Mouse (Mus musculus): ENCODE measurements at regions not wholly inside any gene's neighbourhood (a gene's known extent, or its start where the extent isn't known, plus 50 kb on each side); places are given as distances from the start of the nearest gene placed in this dataset.
"Not testable (repeated sequence)": the region's sequence is repeated elsewhere in the genome, so short reads cannot be mapped to it uniquely, and the experiment has no call there.

DNA sequence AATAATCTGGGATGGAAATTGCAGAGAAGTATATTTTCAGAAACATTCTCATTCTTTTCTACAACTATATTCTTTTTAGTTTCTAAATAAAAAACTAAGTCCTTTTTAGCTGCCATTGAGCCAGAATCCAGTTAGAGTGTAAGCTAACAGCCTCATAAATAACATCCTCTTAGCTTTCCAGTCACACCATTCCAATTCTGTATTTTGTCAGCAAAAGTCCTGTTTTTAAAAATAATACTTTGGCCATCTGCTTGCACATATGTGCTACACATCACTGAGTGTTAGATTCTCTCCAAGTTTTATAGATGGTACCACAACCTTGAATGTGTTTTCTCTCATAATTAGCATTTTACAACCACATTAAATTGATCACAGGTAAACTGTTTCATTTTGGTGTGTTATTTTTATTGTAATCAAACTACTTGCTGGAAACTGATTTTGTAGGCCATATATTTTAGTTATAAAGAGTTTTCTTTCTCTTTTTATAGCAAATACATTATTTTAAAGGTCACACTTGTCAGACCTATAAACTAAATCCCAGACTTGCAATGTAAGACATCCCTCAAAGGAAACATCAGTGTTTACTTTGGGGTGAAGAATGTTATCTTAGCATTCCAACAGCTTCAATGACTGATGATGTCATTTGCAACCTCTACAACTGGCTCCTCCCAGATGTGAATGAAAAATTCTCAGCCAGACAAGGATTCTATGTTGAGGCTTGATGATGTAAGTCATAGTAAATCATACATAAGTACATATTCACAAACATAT is 1878.9 kb upstream of the Flrt2 start:
- no peak for TF ChIP-seq CTCF (conservative IDR thresholded peaks at IDR 0.05)
- no peak overlapping the region for H3K4me3 ChIP-seq
- DNase-seq (ENCODE audit: low spot score in 2 of 2) = peak in 1 of 2 experiments; percentile 3
- no peak overlapping the region for H3K27ac ChIP-seq

DNA sequence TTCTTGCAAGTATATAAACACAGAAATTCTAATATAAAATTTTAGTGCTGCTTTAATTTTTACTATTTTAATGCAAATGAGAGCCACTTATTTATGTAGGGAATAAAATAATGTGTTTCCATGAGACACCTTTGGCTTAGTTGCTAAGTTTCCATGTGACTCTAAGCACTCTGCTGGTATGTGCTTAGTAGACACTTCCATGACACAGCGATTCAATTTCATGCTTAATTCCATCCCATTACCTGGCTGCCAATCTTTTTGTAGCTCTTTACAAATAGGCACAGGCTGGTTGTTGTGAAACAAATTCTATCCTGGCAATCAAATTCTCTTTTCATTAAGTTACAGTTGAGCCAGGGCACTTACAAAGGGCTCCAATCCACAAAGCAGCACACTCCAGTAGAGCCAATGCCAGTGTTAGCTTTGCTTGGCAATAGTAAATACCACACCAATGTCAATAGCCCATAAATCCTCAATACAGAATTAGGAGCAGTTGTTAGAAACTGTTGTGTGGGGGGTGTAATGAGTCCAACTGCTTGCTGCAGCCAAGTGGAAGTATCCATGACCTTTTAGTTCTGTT is 1841.0 kb upstream of the Flrt2 start:
- no peak for TF ChIP-seq CTCF (conservative IDR thresholded peaks at IDR 0.05)
- no peak for DNase-seq (ENCODE audit: low spot score in 2 of 2)

GRCm38 (mm10) chr12:93851660-93852059 is 1840.4 kb upstream of the Flrt2 start:
- no peak for DNase-seq (ENCODE audit: low spot score in 2 of 2)
- Histone ChIP-seq H3K27ac (no peak overlapping the region), H3K4me3 (no peak overlapping the region)
- TF ChIP-seq CTCF (conservative IDR thresholded peaks at IDR 0.05) = no peak

More for the DNA sequence above, 1841.0 kb upstream of the Flrt2 start:
- H3K27ac ChIP-seq = no peak overlapping the region
- no peak overlapping the region for H3K4me3 ChIP-seq

DNA sequence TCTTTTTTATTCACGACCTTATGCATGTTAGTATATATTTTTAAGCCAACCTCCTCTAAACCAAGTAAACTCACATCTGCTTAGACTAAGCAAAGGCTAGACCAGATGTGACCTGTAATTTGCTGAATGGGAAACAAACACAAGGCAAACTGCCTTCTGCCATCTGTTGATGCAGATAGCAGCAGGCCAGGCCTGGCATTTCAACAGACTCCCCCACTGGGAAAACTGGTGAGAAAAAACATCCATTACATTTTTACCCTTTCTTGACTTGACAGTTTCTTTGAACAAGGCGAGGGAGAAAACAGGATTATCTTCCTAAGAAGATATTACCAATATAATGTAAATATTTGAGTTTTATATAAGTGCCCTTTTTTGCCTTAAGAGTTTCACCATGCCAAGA is 1806.1 kb upstream of the Flrt2 start:
- TF ChIP-seq CTCF (conservative IDR thresholded peaks at IDR 0.05) = no peak
- H3K27ac ChIP-seq = no peak overlapping the region
- DNase-seq (ENCODE audit: low spot score in 2 of 2) = no peak

GRCm38 (mm10) chr12:93890109-93890508 is 1801.9 kb upstream of the Flrt2 start:
- H3K4me3 ChIP-seq = no peak overlapping the region

More for the DNA sequence above, 1806.1 kb upstream of the Flrt2 start:
- H3K4me3 ChIP-seq = no peak overlapping the region

DNA sequence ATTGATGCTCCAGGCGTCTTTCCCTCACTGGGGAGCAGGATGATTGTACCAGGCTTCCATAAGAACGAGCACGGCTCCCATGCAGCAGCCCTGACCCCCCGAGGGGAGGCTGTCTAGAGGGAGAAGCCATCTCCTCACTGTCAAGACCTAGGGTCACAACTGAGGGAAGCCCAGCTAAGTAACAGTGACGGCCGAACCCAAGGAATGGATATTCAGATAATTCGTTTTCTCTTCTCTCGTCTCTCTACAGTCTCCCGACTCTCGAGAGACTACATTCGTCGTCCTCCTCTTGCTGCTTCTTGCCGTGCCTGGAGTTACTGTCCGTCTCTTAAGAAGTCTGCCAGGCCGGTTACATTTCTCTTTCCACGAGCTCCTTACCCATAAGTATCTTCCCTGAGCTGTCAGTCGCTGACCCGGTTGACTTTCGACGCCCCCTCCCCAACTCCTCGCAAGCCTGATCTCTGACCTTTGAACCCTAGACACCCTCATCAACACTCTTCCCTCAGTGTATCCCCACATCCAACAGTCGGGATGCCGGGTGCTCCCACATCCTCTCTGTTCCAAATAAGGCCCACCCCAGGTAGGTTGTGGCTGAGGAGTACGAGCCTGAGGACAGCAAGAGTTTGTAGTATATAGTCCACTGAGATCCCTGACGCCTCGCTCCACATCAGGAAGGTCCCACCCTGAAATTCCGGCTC is 1763.3 kb upstream of the Flrt2 start:
- not testable (repeated sequence) for DNase-seq (ENCODE audit: low spot score in 2 of 2); H3K4me3 ChIP-seq; H3K27ac ChIP-seq

More at GRCm38 (mm10) chr12:93890109-93890508, 1801.9 kb upstream of the Flrt2 start:
- H3K27ac ChIP-seq = no peak overlapping the region
- TF ChIP-seq CTCF (conservative IDR thresholded peaks at IDR 0.05) = no peak
- DNase-seq (ENCODE audit: low spot score in 2 of 2) = no peak

DNA sequence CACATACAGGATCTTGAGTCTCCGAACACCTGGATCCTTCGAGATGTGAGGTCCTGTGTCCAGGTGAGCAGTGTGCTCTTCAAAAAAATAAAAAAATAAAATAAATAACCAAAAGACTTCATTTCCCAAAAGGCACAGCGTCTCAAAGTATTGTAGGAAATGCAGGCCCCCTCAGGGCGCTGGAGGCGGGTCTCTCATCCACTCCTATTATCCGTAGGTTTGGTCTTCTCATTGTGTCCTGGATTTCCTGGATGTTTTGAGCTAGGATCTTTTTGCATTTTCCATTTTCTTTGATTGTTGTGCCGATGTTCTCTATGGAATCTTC is 1762.8 kb upstream of the Flrt2 start:
- not testable (repeated sequence) for H3K27ac ChIP-seq; H3K4me3 ChIP-seq; DNase-seq (ENCODE audit: low spot score in 2 of 2)

DNA sequence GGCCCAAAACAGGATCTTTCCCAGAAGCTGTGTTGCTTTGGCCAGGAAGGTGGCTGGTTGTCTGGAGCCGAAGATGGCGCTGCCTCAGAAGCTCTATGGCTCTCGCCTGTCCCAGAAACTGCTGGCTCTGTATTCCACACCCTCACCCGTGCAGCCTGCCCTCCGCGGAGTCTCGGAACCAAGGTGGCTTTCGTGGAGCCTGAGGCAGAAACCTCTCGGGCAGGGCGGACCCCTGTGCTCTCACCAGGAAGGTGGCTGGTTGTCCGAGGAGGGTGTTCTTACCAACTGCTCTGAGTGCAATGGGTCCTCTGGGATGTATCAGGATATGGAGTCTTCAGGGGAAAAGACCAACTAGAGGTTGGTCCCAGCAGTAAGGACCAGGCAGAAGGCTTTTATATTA is 1761.8 kb upstream of the Flrt2 start:
- not testable (repeated sequence) for H3K4me3 ChIP-seq; DNase-seq (ENCODE audit: low spot score in 2 of 2); H3K27ac ChIP-seq

- no peak for DNase-seq (ENCODE audit: low spot score in 2 of 2)
- no peak for TF ChIP-seq CTCF (conservative IDR thresholded peaks at IDR 0.05)
- no peak overlapping the region for H3K4me3 ChIP-seq
- H3K27ac ChIP-seq = no peak overlapping the region
Measured at GRCm38 (mm10) chr12:93960869-93961268, 1731.2 kb upstream of the Flrt2 start.

DNA sequence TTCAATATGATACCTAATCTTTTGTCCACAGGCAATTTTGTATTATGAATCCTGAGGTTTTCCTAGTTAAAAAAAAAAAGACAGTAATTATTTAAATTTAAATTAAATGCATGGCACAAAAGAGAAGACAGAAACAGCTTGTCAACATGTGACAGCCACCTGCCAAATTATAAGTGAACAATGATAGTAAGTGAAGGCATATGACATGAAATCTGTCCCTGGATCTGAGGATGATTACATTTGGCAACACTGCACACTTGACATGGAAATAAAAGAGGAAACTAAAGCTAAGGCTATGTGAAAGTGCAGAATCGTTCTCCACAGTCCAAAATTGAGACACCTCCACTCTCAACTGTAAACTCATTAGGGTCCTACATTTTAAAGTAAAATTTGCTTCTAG is 1710.7 kb upstream of the Flrt2 start:
- H3K27ac ChIP-seq = no peak overlapping the region
- TF ChIP-seq CTCF (conservative IDR thresholded peaks at IDR 0.05) = no peak
- peak in 1 of 2 experiments; percentile 23 for DNase-seq (ENCODE audit: low spot score in 2 of 2)
- H3K4me3 ChIP-seq = no peak overlapping the region

DNA sequence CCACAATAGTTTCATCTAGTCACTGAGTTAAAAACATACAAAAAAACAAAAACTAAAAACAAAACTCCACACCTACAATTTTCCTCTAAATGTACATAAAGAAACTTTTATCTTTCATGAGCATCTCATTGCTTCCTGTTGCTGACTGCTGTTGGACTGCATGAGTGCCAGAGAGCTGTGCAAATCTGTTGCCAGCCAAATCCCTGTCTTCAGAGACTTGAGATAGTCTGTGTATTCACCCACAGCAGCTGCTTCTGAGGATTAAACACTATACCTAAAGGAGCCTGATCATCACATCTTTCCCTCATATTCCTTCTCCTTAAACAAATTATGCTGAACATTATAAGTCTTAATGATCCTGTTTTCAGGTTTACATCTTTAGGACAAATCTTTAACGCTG is 1700.5 kb upstream of the Flrt2 start:
- H3K4me3 ChIP-seq = no peak overlapping the region
- no peak for TF ChIP-seq CTCF (conservative IDR thresholded peaks at IDR 0.05)
- DNase-seq (ENCODE audit: low spot score in 2 of 2) = no peak
- H3K27ac ChIP-seq = no peak overlapping the region

DNA sequence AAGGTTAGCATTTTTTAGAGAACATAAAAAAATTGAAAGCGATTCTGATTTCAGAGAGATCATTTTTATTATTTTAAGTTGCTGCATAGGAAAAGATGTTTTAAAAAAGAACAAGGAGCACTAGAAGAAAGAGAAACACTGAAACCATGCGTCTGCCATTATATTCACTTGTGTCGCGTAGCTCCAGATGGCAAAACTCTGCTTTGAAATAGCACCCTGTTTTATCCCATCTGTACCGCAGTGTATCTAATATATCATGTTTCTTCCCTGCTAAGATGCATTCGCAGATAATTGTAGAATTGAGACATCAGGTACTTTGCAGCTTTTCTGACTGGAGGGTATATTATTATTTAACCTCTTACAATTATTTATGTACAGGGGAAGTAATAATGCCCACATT is 1698.2 kb upstream of the Flrt2 start:
- no peak overlapping the region for H3K4me3 ChIP-seq
- peak overlapping the region; percentile 49; the same call in 1 of the 2 replicates for H3K27ac ChIP-seq
- no peak for TF ChIP-seq CTCF (conservative IDR thresholded peaks at IDR 0.05)
- DNase-seq (ENCODE audit: low spot score in 2 of 2) = peak; percentile 35 to 48

DNA sequence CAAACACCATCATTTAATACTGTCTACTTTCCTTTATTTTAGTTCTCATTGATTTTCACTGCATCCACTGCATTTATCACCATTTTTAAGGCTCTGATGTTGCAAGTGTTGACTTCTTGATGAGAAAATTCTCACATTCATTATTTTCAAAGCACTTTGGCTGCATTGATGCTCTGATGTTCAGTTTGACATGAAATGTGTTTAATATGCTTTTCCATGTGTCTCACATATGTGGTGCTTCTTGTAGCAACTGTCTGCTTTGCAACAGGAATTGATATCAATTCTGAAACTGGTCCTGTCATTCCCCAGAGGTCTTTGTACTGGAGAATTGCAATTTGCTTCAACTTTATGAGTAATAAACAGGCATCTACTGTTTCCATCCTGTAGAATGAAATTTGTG is 1676.1 kb upstream of the Flrt2 start:
- TF ChIP-seq CTCF (conservative IDR thresholded peaks at IDR 0.05) = no peak
- Histone ChIP-seq H3K27ac (no peak overlapping the region), H3K4me3 (no peak overlapping the region)
- peak; percentile 2 to 20 for DNase-seq (ENCODE audit: low spot score in 2 of 2)

GRCm38 (mm10) chr12:94031364-94031763 is 1660.7 kb upstream of the Flrt2 start:
- TF ChIP-seq CTCF (conservative IDR thresholded peaks at IDR 0.05) = no peak
- no peak for DNase-seq (ENCODE audit: low spot score in 2 of 2)
- Histone ChIP-seq H3K27ac (no peak overlapping the region), H3K4me3 (no peak overlapping the region)
